In genomic region chr11:72207204-72207833, GRCm38 (mm10) we compare ENCODE assay signal across 8 mouse cellular contexts. TPM values are rescaled to one million over a fixed set of nuclear protein-coding genes. Genes with fewer than 3 reads are reported as not detected.
DNase-seq lines count a peak whose midpoint lies in the region; ATAC-seq and TF ChIP-seq lines count a peak whose summit lies in the region.

TSS of gene 4933427D14Rik (minus strand) at chr11:72207459.
TSS of gene Txndc17 (plus strand) at chr11:72207547.

- WGBS in forebrain, embryonic 15.5 days: 0% methylated on average over 42 of the region's 42 CpGs
- under 1% methylated on average over 42 of the region's 42 CpGs for WGBS in neural tube, embryonic 14.5 days

- H3K27me3 ChIP-seq in G1E (ENCODE audit: insufficient read depth, low read length): no peaks in the 10 kb centered on the region
- H3K27me3 ChIP-seq in forebrain, embryonic 15.5 days: no peaks in the 10 kb centered on the region
- no peaks in the 10 kb centered on the region for H3K27me3 ChIP-seq in neural tube, embryonic 14.5 days (ENCODE audit: control insufficient read depth, insufficient read depth, low read length)
- no peaks in the 10 kb centered on the region for H3K27me3 ChIP-seq in testis, adult 2 months (ENCODE audit: control insufficient read depth, insufficient read depth, low read length)

- intact Hi-C loops in heart, postnatal 25 days (cut with DNase I): loop anchor here (5.0 kb wide), 1 partner anchor 155 kb away; no protein-coding TSS in a partner anchor

- H3K4me1 ChIP-seq in G1E (ENCODE audit: insufficient read depth, low read depth, low read length): peaks cover 35% of the 10 kb centered on the region
- H3K4me1 ChIP-seq in forebrain, embryonic 15.5 days: peaks cover 41% of the 10 kb centered on the region
- peaks cover 14% of the 10 kb centered on the region for H3K4me1 ChIP-seq in neural tube, embryonic 14.5 days (ENCODE audit: control insufficient read depth, insufficient read depth, low read length)
- peaks cover 13% of the 10 kb centered on the region for H3K4me1 ChIP-seq in testis, adult 2 months (ENCODE audit: control insufficient read depth, insufficient read depth, low read length)

- H3K4me3 ChIP-seq in G1E (ENCODE audit: low read depth, low read length): peak within 1 kb of the TSS; percentile 84
- H3K4me3 ChIP-seq in forebrain, embryonic 15.5 days: peak within 1 kb of the TSS; percentile 94
- peak within 1 kb of the TSS; percentile 48 for H3K4me3 ChIP-seq in neural tube, embryonic 14.5 days (ENCODE audit: low read depth, low read length)
- H3K4me3 ChIP-seq in testis, adult 2 months (ENCODE audit: control insufficient read depth, low read depth, low read length): peak within 1 kb of the TSS; percentile 91

- peak within 1 kb of the TSS; percentile 87 for H3K4me2 ChIP-seq in forebrain, embryonic 15.5 days (replicated peaks)
- H3K4me2 ChIP-seq in neural tube, embryonic 14.5 days (ENCODE audit: low read depth, low read length): peak within 1 kb of the TSS; percentile 91

- H3K9ac ChIP-seq in forebrain, embryonic 15.5 days (replicated peaks): peak within 1 kb of the TSS; percentile 74
- H3K9ac ChIP-seq in neural tube, embryonic 14.5 days (replicated peaks; ENCODE audit: low read depth, low read length): peak within 1 kb of the TSS; percentile 82

- DNase-seq in G1E (ENCODE audit: low spot score): peak; percentile 82
- peak; percentile 83 for DNase-seq in cerebellum, adult 11-12 months
- peak; percentile 78 for DNase-seq in heart, postnatal 25 days (ENCODE audit: low spot score)
- peak; percentile 85 for DNase-seq in layer of hippocampus, adult 11-12 months (ENCODE audit: low spot score)
- DNase-seq in lung, adult 18-20 months: peak; percentile 89 to 90

- H3K9me3 ChIP-seq in G1E (replicated peaks): no peaks in the 10 kb centered on the region
- H3K9me3 ChIP-seq in forebrain, embryonic 15.5 days: no peaks in the 10 kb centered on the region
- no peaks in the 10 kb centered on the region for H3K9me3 ChIP-seq in neural tube, embryonic 14.5 days (ENCODE audit: control insufficient read depth, low read length)

- TF ChIP-seq POLR2A in testis, adult 2 months (IDR thresholded peaks at IDR 0.05; ENCODE audit: control insufficient read depth, low read depth, low read length): peak; percentile 34; the same call in 1 of the 2 replicates

- peak; percentile 88 for ATAC-seq in G1E (ENCODE audit: extremely low read depth, insufficient number of reproducible peaks, low FRiP score, poor library complexity, severe bottlenecking)
- ATAC-seq in forebrain, embryonic 15.5 days (replicated peaks): peak; percentile 92
- peak; percentile 93 for ATAC-seq in neural tube, embryonic 14.5 days (ENCODE audit: low read depth)

- TF ChIP-seq CTCF in G1E (IDR thresholded peaks at IDR 0.05; ENCODE audit: low read depth, low read length): no peak
- no peak for TF ChIP-seq CTCF in testis, adult 2 months (IDR thresholded peaks at IDR 0.05; ENCODE audit: control insufficient read depth, insufficient read depth, insufficient replicate concordance, low read depth, low read length)

- H3K36me3 ChIP-seq in G1E (replicated peaks): peaks cover 58% of the 10 kb centered on the region
- H3K36me3 ChIP-seq in forebrain, embryonic 15.5 days: peaks cover 28% of the 10 kb centered on the region
- peaks cover 27% of the 10 kb centered on the region for H3K36me3 ChIP-seq in neural tube, embryonic 14.5 days (ENCODE audit: control insufficient read depth, insufficient read depth, low read length)
- H3K36me3 ChIP-seq in testis, adult 2 months (ENCODE audit: control insufficient read depth, insufficient read depth, low read length): peaks cover 2% of the 10 kb centered on the region; the same call in 1 of the 2 replicates

- peak within 1 kb of the TSS; percentile 74 for H3K27ac ChIP-seq in forebrain, embryonic 15.5 days (replicated peaks)
- peak within 1 kb of the TSS; percentile 73 for H3K27ac ChIP-seq in neural tube, embryonic 14.5 days (ENCODE audit: low read depth, low read length)
- peak within 1 kb of the TSS; percentile 99 for H3K27ac ChIP-seq in testis, adult 2 months (ENCODE audit: control insufficient read depth, insufficient read depth, low read depth, low read length)

RNA-seq across cellular contexts. Expression of gene 4933427D14Rik, which starts in this region (rescaled TPM):
- total RNA-seq in G1E (2014; fragmentation: Nextera tagmentation) (17.0 and 27.7 TPM in 2 replicates), G1E (2017) (13.7 and 22.4 TPM in 2 replicates)
- 2.9 and 4.0 TPM in 2 replicates for polyA plus RNA-seq in G1E (2012)
- polyA plus RNA-seq in forebrain, embryonic 15.5 days (2015; fragmentation: Nextera tagmentation; extraction: Ambion mirVana): 22.8 and 23.5 TPM in 2 replicates
- 1 to 10 TPM; 2.5 to 3.3 TPM for total RNA-seq in heart, postnatal 25 days (2021)
- 15.9 and 20.1 TPM in 2 replicates for polyA plus RNA-seq in neural tube, embryonic 14.5 days (2014; fragmentation: Nextera tagmentation; extraction: Ambion mirVana)
- polyA plus RNA-seq in testis, adult 2 months (2012; rRNA removed): 19.1 and 33.1 TPM in 2 replicates

RNA-seq across cellular contexts. Expression of gene Txndc17, which starts in this region (rescaled TPM):
- total RNA-seq in G1E (2014; fragmentation: Nextera tagmentation): 112 and 134 TPM in 2 replicates
- total RNA-seq in G1E (2017): 60.2 and 60.5 TPM in 2 replicates
- polyA plus RNA-seq in G1E (2012): 30.1 and 31.0 TPM in 2 replicates
- polyA plus RNA-seq in forebrain, embryonic 15.5 days (2015; fragmentation: Nextera tagmentation; extraction: Ambion mirVana): 132 and 138 TPM in 2 replicates
- total RNA-seq in heart, postnatal 25 days (2021): 10 to 100 TPM; 36.8 to 38.6 TPM
- polyA plus RNA-seq in neural tube, embryonic 14.5 days (2014; fragmentation: Nextera tagmentation; extraction: Ambion mirVana): 147 and 158 TPM in 2 replicates
- polyA plus RNA-seq in testis, adult 2 months (2012; rRNA removed): 15.8 and 17.5 TPM in 2 replicates

Comparison
In these comparisons a context has a peak if more than half of its experiments do, and no peak if none do; other contexts are left out.
1. Peak in every context shown above with its lines: DNase-seq, ATAC-seq, H3K4me3 ChIP-seq and H3K27ac ChIP-seq.